Mouse (Mus musculus) erythroblast, embryonic 14.5 days (primary cell): ENCODE data around the gene Paxip1.

Experiments used
- GATA1 ChIP-seq: IDR thresholded peaks from 2 replicates; pipeline ENCODE4 v1.6.1; 2012; ENCODE audit warnings: low read length, inconsistent platforms, mixed read lengths
- TAL1 ChIP-seq: IDR thresholded peaks from 3 replicates; pipeline ENCODE4 v1.6.1; 2012; ENCODE audit warnings: low read length, inconsistent platforms, mixed read lengths

DNA sequence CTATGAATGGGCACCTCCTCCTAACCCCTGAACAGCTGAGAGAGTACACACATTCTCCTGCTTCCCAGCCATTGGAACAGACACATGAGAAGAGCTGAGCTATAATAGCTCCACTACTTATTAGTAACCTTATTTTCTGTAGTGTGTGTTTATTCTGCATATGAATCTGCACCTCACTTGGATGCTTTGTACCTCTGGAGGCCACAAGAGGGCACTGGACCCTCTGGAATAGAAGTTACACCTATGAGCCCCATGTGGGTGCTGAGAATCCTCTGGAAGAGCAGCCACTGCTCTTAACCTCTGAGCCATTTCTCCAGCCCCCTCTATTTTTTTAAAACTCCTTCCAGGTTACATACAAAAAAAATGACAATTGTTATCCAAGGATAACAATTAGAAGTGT is 86.5 kb downstream of the Paxip1 start:
- TF ChIP-seq TAL1 (no peak), GATA1 (no peak)
